Mouse (Mus musculus): ENCODE measurements around the gene Mapk9. TPM values are rescaled to one million over a fixed set of nuclear protein-coding genes. Genes with fewer than 3 reads are reported as not detected.

Mapk9 gene
- polyA plus RNA-seq, 1 experiment: 42.6 TPM

GRCm38 (mm10) chr11:49850331-49850730 lies 3.8 kb downstream of the Mapk9 start:
- Histone ChIP-seq H3K4me3 (ENCODE audit: insufficient read depth, low read depth, low read length) (no peak overlapping the region), H3K4me1 (ENCODE audit: control insufficient read depth, insufficient read depth, insufficient read length, low read length) (peaks cover 4% of the 10 kb centered on the region; the same call in 1 of the 2 replicates), H3K27ac (replicated peaks; ENCODE audit: low read depth, low read length) (no peak overlapping the region)

DNA sequence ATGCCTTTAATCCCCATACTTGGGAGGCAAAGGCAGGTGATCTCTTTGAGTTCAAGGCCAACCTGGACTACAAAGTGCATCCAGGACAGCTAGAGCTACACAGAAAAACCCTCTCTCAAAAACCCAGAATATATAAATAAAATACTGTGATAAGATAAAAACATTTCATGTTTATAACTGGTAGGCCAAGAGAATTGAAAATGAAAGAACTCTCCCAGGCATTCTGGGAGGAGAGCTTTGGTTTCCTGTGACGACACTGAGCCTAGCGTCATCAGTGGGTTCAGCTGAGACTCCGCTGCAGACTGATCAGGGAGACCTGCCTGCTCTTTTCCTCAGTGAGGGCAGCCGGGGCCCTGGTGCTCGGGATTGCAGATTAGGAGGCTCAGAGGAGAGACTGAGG lies 8.6 kb downstream of the Mapk9 start:
- Histone ChIP-seq H3K4me3 (ENCODE audit: insufficient read depth, low read depth, low read length) (no peak overlapping the region), H3K27ac (replicated peaks; ENCODE audit: low read depth, low read length) (no peak overlapping the region), H3K4me1 (ENCODE audit: control insufficient read depth, insufficient read depth, insufficient read length, low read length) (no peaks in the 10 kb centered on the region; the same call in 1 of the 2 replicates)

DNA sequence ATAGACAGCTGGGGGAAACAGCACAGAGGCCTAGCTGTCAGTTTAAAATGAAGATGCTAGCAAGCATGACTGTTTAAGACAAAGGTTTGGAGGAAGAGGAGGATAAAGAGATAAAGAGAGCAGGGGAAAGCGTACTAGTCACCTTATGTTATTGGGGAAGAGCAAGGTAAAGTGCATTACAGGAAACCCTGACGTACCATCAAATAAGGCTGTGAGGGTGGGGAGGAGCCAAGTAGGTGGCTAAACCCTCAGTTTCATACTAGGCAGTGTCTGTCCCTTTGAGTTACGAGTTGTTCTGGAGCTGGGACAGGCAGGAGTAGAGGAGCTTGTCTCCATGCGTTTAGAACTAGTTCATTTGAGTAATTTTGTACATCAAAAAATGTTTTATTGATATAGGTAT lies 14.6 kb downstream of the Mapk9 start:
- Histone ChIP-seq H3K27ac (replicated peaks; ENCODE audit: low read depth, low read length) (no peak overlapping the region), H3K4me3 (ENCODE audit: insufficient read depth, low read depth, low read length) (no peak overlapping the region), H3K4me1 (ENCODE audit: control insufficient read depth, insufficient read depth, insufficient read length, low read length) (no peaks in the 10 kb centered on the region)

- Histone ChIP-seq H3K4me3 (ENCODE audit: insufficient read depth, low read depth, low read length) (no peak overlapping the region), H3K4me1 (ENCODE audit: control insufficient read depth, insufficient read depth, insufficient read length, low read length) (no peaks in the 10 kb centered on the region), H3K27ac (replicated peaks; ENCODE audit: low read depth, low read length) (no peak overlapping the region)
Observed at GRCm38 (mm10) chr11:49863926-49864325, 17.4 kb downstream of the Mapk9 start.

DNA sequence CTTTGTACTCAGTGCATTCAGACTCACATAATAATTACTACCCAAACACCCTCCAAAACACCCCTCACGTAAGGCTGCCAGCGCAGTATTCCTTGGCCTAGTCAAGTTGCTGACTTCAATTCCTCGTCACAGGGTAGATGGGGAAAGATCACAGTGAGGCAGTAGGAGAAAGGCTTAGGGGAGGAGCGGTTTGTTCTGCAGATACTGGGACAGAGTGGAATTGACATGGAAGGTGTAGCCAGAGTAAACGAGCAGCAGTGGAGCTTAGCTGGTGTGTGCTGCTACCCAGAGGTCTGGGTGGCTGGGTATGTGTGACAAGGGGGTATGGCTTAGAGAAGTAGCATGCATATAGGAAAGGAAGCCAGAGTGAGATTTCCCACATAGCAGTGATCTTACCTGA lies 20.8 kb downstream of the Mapk9 start:
- Histone ChIP-seq H3K4me3 (ENCODE audit: insufficient read depth, low read depth, low read length) (no peak overlapping the region), H3K27ac (replicated peaks; ENCODE audit: low read depth, low read length) (no peak overlapping the region), H3K4me1 (ENCODE audit: control insufficient read depth, insufficient read depth, insufficient read length, low read length) (no peaks in the 10 kb centered on the region)

GRCm38 (mm10) chr11:49869762-49870161 lies 23.2 kb downstream of the Mapk9 start:
- no peak overlapping the region for H3K27ac ChIP-seq (replicated peaks; ENCODE audit: low read depth, low read length)
- H3K4me3 ChIP-seq (ENCODE audit: insufficient read depth, low read depth, low read length): no peak overlapping the region
- H3K4me1 ChIP-seq (ENCODE audit: control insufficient read depth, insufficient read depth, insufficient read length, low read length): no peaks in the 10 kb centered on the region

DNA sequence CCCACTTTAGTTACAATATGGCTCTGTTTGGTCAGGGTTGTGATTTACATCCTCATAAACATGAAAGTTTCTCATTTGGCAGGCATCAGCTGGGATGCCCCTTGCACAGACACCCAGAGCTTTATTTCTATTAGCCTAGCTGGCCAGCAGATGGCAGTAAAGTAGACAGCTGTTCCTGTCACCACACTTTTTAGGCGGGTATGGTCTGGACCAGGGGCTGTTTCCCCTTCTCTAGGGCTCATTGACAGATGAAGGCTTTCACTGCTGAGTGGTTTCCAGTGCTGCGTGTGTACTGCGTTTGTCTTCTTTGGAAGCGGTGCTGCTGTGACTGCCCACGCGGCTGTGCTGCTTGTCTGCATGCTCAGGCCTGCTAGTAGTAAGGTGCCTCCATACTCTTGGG lies 25.4 kb downstream of the Mapk9 start:
- Histone ChIP-seq H3K4me3 (ENCODE audit: insufficient read depth, low read depth, low read length) (no peak overlapping the region), H3K27ac (replicated peaks; ENCODE audit: low read depth, low read length) (no peak overlapping the region), H3K4me1 (ENCODE audit: control insufficient read depth, insufficient read depth, insufficient read length, low read length) (no peaks in the 10 kb centered on the region)

GRCm38 (mm10) chr11:49872779-49873178 lies 26.2 kb downstream of the Mapk9 start:
- Histone ChIP-seq H3K4me3 (ENCODE audit: insufficient read depth, low read depth, low read length) (no peak overlapping the region), H3K4me1 (ENCODE audit: control insufficient read depth, insufficient read depth, insufficient read length, low read length) (no peaks in the 10 kb centered on the region), H3K27ac (replicated peaks; ENCODE audit: low read depth, low read length) (no peak overlapping the region)

DNA sequence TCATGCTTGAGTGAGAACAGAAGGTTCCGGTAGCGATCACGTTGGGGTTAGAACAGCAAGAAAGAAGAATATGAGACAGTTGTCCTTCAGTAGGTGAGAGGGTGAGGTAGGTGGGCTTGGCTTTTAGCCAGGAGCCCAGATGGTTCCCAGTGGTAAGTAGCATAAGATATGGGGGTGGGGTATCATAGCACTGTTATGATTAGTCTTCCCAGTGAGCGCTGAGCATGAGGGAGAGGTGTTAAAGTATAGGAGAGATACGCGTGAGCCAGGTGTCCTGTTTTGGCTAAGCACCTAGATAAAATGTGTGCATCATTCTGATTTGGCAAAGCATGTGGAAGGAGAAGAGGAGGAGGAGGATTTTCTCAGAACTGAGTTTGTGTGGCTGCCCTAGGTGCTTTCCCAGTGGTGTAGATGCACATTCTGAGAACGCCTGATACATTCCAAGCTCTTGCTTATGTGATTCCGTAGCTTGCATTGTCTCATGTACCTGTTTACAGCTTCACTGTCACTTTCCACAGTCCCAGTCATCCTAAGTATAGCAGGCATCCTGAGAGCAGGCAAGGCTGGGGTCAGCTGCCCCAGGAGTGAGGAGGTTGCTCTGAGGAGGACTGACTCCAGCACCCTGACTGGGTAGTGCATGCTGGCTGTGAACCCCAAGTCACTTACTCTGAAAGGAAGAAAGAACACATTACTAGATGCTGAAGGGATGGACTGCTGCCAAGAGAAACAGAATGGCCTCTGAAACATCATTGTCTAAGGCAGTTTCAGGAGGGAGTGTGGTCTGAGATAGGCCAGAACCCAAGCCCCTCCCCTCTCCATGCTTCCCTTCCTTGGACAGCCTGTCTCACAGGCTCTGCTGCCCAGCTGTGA lies 30.6 kb downstream of the Mapk9 start:
- H3K27ac ChIP-seq (replicated peaks; ENCODE audit: low read depth, low read length): no peak overlapping the region
- H3K4me3 ChIP-seq (ENCODE audit: insufficient read depth, low read depth, low read length): no peak overlapping the region
- H3K4me1 ChIP-seq (ENCODE audit: control insufficient read depth, insufficient read depth, insufficient read length, low read length): no peaks in the 10 kb centered on the region

DNA sequence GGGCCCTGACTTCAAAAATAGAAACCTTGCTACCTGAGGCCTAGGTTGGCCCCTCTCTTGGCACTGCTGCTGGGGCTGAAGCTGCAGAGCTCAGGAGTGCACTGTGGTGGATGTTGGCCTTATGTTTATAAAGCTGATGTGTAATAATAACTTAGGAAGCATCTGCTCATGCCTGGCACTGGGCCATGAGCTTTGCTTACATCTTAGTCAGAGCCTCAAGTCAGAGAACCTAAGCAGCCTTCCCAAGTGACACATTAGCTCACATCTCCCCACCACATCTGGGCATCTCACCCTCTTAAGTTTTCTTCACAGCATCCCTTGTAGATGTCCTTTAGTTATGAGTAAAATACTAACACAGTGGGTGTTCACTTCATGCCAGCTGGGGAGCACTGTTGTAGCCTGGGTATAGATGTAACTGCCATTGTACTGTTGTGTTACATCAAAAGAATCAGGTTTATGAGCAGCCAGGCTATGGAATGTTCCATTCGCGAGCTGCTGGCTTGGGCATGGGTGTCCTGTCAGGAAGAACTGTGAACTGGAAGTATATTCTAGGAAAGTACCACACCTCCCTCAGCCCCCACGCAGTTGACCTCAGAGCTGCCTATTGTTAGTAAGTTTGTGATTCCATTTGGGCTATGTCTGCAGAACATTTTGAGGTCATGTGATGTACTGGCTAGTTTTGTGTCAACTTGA lies 33.5 kb downstream of the Mapk9 start:
- Histone ChIP-seq H3K4me3 (ENCODE audit: insufficient read depth, low read depth, low read length) (no peak overlapping the region), H3K4me1 (ENCODE audit: control insufficient read depth, insufficient read depth, insufficient read length, low read length) (no peaks in the 10 kb centered on the region), H3K27ac (replicated peaks; ENCODE audit: low read depth, low read length) (no peak overlapping the region)

DNA sequence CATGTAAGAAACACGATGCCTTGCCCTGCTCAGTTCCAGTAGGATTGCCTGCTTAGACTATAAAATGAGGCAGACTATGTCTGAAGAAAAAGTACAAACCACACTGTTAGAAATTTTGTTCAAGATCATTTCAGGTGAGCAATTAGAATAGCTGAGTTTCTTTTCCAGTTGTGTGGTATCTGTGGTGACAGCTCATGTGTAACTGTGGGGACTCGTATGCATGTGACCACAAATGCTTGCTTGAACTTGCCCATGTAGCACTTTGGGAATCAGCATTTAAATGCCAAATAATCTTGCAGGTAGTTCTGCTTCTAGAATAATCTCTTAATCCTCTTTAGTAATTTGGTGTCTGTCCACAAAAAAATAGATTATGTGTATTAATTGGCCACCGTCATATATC lies 36.8 kb downstream of the Mapk9 start:
- no peak overlapping the region for H3K27ac ChIP-seq (replicated peaks; ENCODE audit: low read depth, low read length)

GRCm38 (mm10) chr11:49888469-49888868 lies 41.9 kb downstream of the Mapk9 start:
- no peak overlapping the region for H3K27ac ChIP-seq (replicated peaks; ENCODE audit: low read depth, low read length)
- H3K4me3 ChIP-seq (ENCODE audit: insufficient read depth, low read depth, low read length): no peak overlapping the region
- no peaks in the 10 kb centered on the region for H3K4me1 ChIP-seq (ENCODE audit: control insufficient read depth, insufficient read depth, insufficient read length, low read length)

More for the DNA sequence above, 36.8 kb downstream of the Mapk9 start:
- Histone ChIP-seq H3K4me3 (ENCODE audit: insufficient read depth, low read depth, low read length) (no peak overlapping the region), H3K4me1 (ENCODE audit: control insufficient read depth, insufficient read depth, insufficient read length, low read length) (no peaks in the 10 kb centered on the region)

GRCm38 (mm10) chr11:49891993-49892392 lies 45.4 kb downstream of the Mapk9 start:
- Histone ChIP-seq H3K27ac (replicated peaks; ENCODE audit: low read depth, low read length) (no peak overlapping the region), H3K4me1 (ENCODE audit: control insufficient read depth, insufficient read depth, insufficient read length, low read length) (no peaks in the 10 kb centered on the region; the same call in 1 of the 2 replicates), H3K4me3 (ENCODE audit: insufficient read depth, low read depth, low read length) (no peak overlapping the region)

DNA sequence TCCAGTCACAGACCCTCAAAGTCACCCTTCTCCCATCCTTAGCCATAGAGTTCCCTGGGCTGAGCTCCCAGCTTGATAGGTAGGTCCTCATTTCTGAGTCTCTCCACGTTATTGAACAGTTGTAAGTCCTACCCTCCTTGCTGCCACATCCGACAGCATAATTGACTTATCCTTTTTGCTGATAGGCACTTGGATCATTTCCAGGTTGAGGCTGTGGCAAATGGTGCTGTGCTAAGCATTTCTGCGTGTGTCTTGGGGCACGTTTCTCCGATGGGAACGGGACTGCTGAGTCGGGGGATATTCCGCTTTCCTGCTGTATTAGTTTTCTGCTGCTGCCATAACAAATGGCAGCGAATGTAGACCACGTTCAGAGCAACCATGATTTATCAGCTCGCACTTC lies 47.3 kb downstream of the Mapk9 start:
- H3K27ac ChIP-seq (replicated peaks; ENCODE audit: low read depth, low read length): no peak overlapping the region
- H3K4me3 ChIP-seq (ENCODE audit: insufficient read depth, low read depth, low read length): no peak overlapping the region
- H3K4me1 ChIP-seq (ENCODE audit: control insufficient read depth, insufficient read depth, insufficient read length, low read length): no peaks in the 10 kb centered on the region; the same call in 1 of the 2 replicates

GRCm38 (mm10) chr11:49895966-49896590 lies 49.5 kb downstream of the Mapk9 start:
- Histone ChIP-seq H3K4me3 (ENCODE audit: insufficient read depth, low read depth, low read length) (no peak overlapping the region), H3K4me1 (ENCODE audit: control insufficient read depth, insufficient read depth, insufficient read length, low read length) (no peaks in the 10 kb centered on the region; the same call in 1 of the 2 replicates), H3K27ac (replicated peaks; ENCODE audit: low read depth, low read length) (no peak overlapping the region)

Data from brown adipose tissue, adult 24 weeks (tissue).